Mouse (Mus musculus) large intestine, adult 2 months (tissue): Measurements from ENCODE around the gene Fermt3. TPM values are rescaled to one million over a fixed set of nuclear protein-coding genes. Genes with fewer than 3 reads are reported as not detected.

Experiments used
- DNase-seq: peaks from one replicate; pipeline ENCODE4 v3.0.0-alpha.2; 2012; ENCODE audit warnings: low read depth, low spot score
- WGBS: fragments of 180-500 bp; shearing (Covaris S2); methylation state at CpG from one replicate; pipeline ENCODE4 v1.1.7; 2018; 5-methylcytosine and 5-hydroxymethylcytosine counted together
- polyA plus RNA-seq: library from polyadenylated mRNA; depleted of rRNA; stranded (reverse); fragments of >200 nt; gene quantifications from 2 replicates; pipeline ENCODE4 v1.2.3, GENCODE M21; 2012

The Fermt3 gene
- polyA plus RNA-seq, 1 experiment = 17.3 TPM

GRCm38 (mm10) chr19:7039841-7040636 lies 20.8 kb upstream of the Fermt3 start, which contains the start of gene Stip1:
Stip1 (minus strand) TSS chr19:7039967.
- DNase-seq = peak; percentile 100
- WGBS = 2% methylated on average over 49 of the region's 49 CpGs

- no peak for DNase-seq
- under 1% methylated on average over 35 of the region's 35 CpGs for WGBS
These were observed 19.9 kb upstream of the Fermt3 start for GRCm38 (mm10) chr19:7039088-7039720.

- no peak for DNase-seq
- WGBS = 92% methylated on average over 5 of the region's 5 CpGs
These were observed 14.7 kb upstream of the Fermt3 start for GRCm38 (mm10) chr19:7034006-7034405.

GRCm38 (mm10) chr19:7029531-7029930 lies 10.3 kb upstream of the Fermt3 start:
- DNase-seq = no peak
- 92% methylated on average over 5 of the region's 5 CpGs for WGBS

- WGBS = 36% methylated on average over 3 of the region's 3 CpGs
- no peak for DNase-seq
These were observed 964 bp upstream of the Fermt3 start for GRCm38 (mm10) chr19:7020224-7020641.

GRCm38 (mm10) chr19:7018546-7018945 lies 723 bp downstream of the Fermt3 start:
- WGBS = 87% methylated on average over 11 of the region's 11 CpGs
- DNase-seq = no peak

- 76% methylated on average over 12 of the region's 12 CpGs for WGBS
- no peak for DNase-seq
These were observed 1.5 kb downstream of the Fermt3 start for GRCm38 (mm10) chr19:7017541-7018457.

- DNase-seq = no peak
- 90% methylated on average over 20 of the region's 20 CpGs for WGBS
These were observed 4.7 kb downstream of the Fermt3 start for GRCm38 (mm10) chr19:7014481-7015135.

- DNase-seq = no peak
- WGBS = 98% methylated on average over 9 of the region's 9 CpGs
These were observed 5.3 kb downstream of the Fermt3 start for GRCm38 (mm10) chr19:7013984-7014383.

GRCm38 (mm10) chr19:7012426-7012825 lies 6.8 kb downstream of the Fermt3 start:
- DNase-seq = no peak
- WGBS = 44% methylated on average over 4 of the region's 4 CpGs

GRCm38 (mm10) chr19:7006892-7007593 lies 12.2 kb downstream of the Fermt3 start:
- DNase-seq = no peak
- 38% methylated on average over 9 of the region's 9 CpGs for WGBS

- no peak for DNase-seq
- 58% methylated on average over 19 of the region's 19 CpGs for WGBS
These were observed 19.8 kb downstream of the Fermt3 start for GRCm38 (mm10) chr19:6999360-7000063.

GRCm38 (mm10) chr19:6997721-6998290 lies 21.5 kb downstream of the Fermt3 start:
- 74% methylated on average over 9 of the region's 9 CpGs for WGBS
- DNase-seq = no peak

GRCm38 (mm10) chr19:6996006-6996405 lies 23.3 kb downstream of the Fermt3 start, which contains the start of the genes Nudt22 and Trpt1:
Nudt22 (minus strand) TSS chr19:6996117.
Trpt1 (plus strand) TSS chr19:6996131.
- DNase-seq = peak; percentile 86
- WGBS = under 1% methylated on average over 24 of the region's 24 CpGs

- WGBS = 26% methylated on average over 21 of the region's 21 CpGs
- no peak for DNase-seq
These were observed 23.8 kb downstream of the Fermt3 start for GRCm38 (mm10) chr19:6995255-6995991.

GRCm38 (mm10) chr19:6994489-6994888 lies 24.8 kb downstream of the Fermt3 start:
- WGBS = 83% methylated on average over 8 of the region's 8 CpGs
- DNase-seq = no peak

GRCm38 (mm10) chr19:6994002-6994401 lies 25.3 kb downstream of the Fermt3 start:
- no peak for DNase-seq
- 87% methylated on average over 8 of the region's 8 CpGs for WGBS
